Mouse (Mus musculus) embryonic facial prominence, embryonic 11.5 days (tissue): ENCODE measurements around the gene Bdkrb2. TPM values are rescaled to one million over a fixed set of nuclear protein-coding genes. Genes with fewer than 3 reads are reported as not detected.

ENCODE experiments used
- ATAC-seq: fragments of 200-750 bp; cut with Nextera tagmentation; replicated peaks from 2 replicates; pipeline ENCODE4 v1.8.0; 2017; ENCODE audit warnings: low read depth; ENCODE audit not compliant: insufficient number of reproducible peaks, low FRiP score, low TSS enrichment
- DNase-seq: peaks from one replicate; pipeline ENCODE4 v3.0.0-alpha.2; 2015; ENCODE audit warnings: low spot score
- H3K27ac ChIP-seq: fragments of 300-500 bp; sonication (generic); replicated peaks from 2 replicates; pipeline ENCODE4 v1.5.1; 2014; ENCODE audit warnings: mild to moderate bottlenecking, low read depth, low read length, control low read depth
- H3K27me3 ChIP-seq: fragments of 300-500 bp; sonication (generic); 2 replicates; pipeline ENCODE4 v1.6.1; 2014; ENCODE audit warnings: mild to moderate bottlenecking, low read length, moderate library complexity, mixed read lengths; ENCODE audit not compliant: control insufficient read depth, insufficient read depth
- H3K36me3 ChIP-seq: fragments of 300-500 bp; sonication (generic); replicated peaks from 2 replicates; pipeline ENCODE4 v1.6.1; 2014; ENCODE audit warnings: low read depth, mild to moderate bottlenecking, low read length, moderate library complexity, mixed read lengths; ENCODE audit not compliant: control insufficient read depth, insufficient read depth
- H3K4me1 ChIP-seq: fragments of 300-500 bp; sonication (generic); 2 replicates; pipeline ENCODE4 v1.6.1; 2014; ENCODE audit warnings: low read length, mixed read lengths; ENCODE audit not compliant: control insufficient read depth, insufficient read depth
- H3K4me2 ChIP-seq: fragments of 300-500 bp; sonication (generic); 2 replicates; pipeline ENCODE4 v1.6.1; 2014; ENCODE audit warnings: low read depth, mild to moderate bottlenecking, control low read depth, low read length, moderate library complexity
- H3K4me3 ChIP-seq: fragments of 300-500 bp; sonication (generic); 2 replicates; pipeline ENCODE4 v1.5.1; 2014; ENCODE audit warnings: low read depth, low read length, control low read depth
- H3K9ac ChIP-seq: fragments of 300-500 bp; sonication (generic); replicated peaks from 2 replicates; pipeline ENCODE4 v1.6.1; 2014; ENCODE audit warnings: mild to moderate bottlenecking, control low read depth, low read length
- H3K9me3 ChIP-seq: fragments of 300-500 bp; sonication (generic); replicated peaks from 2 replicates; pipeline ENCODE4 v1.6.1; 2016; ENCODE audit warnings: mild to moderate bottlenecking, low read length, inconsistent platforms, mixed read lengths; ENCODE audit not compliant: control insufficient read depth
- WGBS: fragments of 180-500 bp; shearing (Covaris S2); extraction: QIAGEN DNeasy Blood & Tissue Kit; methylation state at CpG from one replicate; pipeline ENCODE4 v1.1.7; 2014; 5-methylcytosine and 5-hydroxymethylcytosine counted together
- polyA plus RNA-seq: library from polyadenylated mRNA; unstranded; fragments of >200 nt; fragmentation: Nextera tagmentation; extraction: Ambion mirVana; gene quantifications from 2 replicates; pipeline ENCODE4 v1.2.1, GENCODE M21; 2014

The Bdkrb2 gene
- polyA plus RNA-seq, 1 experiment from 2014 or later = 0.17 TPM

- WGBS = 82% methylated on average over 2 of the region's 2 CpGs
Observed at GRCm38 (mm10) chr12:105548001-105548400, 15.0 kb upstream of the Bdkrb2 start.

GRCm38 (mm10) chr12:105548881-105549280 is 14.1 kb upstream of the Bdkrb2 start:
- DNase-seq (no peak), ATAC-seq (no peak)
- Histone ChIP-seq H3K4me1 (peaks cover 2% of the 10 kb centered on the region; the same call in 1 of the 2 replicates), H3K27me3 (no peaks in the 10 kb centered on the region), H3K9ac (no peak overlapping the region), H3K27ac (no peak overlapping the region), H3K4me2 (no peak overlapping the region), H3K9me3 (no peaks in the 10 kb centered on the region), H3K4me3 (no peak overlapping the region), H3K36me3 (no peaks in the 10 kb centered on the region)
- WGBS = 81% methylated on average over 6 of the region's 6 CpGs

More at GRCm38 (mm10) chr12:105548001-105548400, 15.0 kb upstream of the Bdkrb2 start:
- DNase-seq = no peak
- no peak for ATAC-seq
- Histone ChIP-seq H3K36me3 (no peaks in the 10 kb centered on the region), H3K4me2 (no peak overlapping the region), H3K9me3 (no peaks in the 10 kb centered on the region), H3K4me1 (peaks cover 2% of the 10 kb centered on the region; the same call in 1 of the 2 replicates), H3K27ac (no peak overlapping the region), H3K4me3 (no peak overlapping the region), H3K9ac (no peak overlapping the region), H3K27me3 (no peaks in the 10 kb centered on the region)

GRCm38 (mm10) chr12:105549835-105550802 is 12.9 kb upstream of the Bdkrb2 start:
- Histone ChIP-seq H3K4me2 (no peak overlapping the region), H3K4me3 (no peak overlapping the region), H3K27ac (no peak overlapping the region), H3K9me3 (no peaks in the 10 kb centered on the region), H3K27me3 (no peaks in the 10 kb centered on the region), H3K36me3 (no peaks in the 10 kb centered on the region), H3K9ac (no peak overlapping the region), H3K4me1 (peaks cover 2% of the 10 kb centered on the region; the same call in 1 of the 2 replicates)
- WGBS = 70% methylated on average over 4 of the region's 4 CpGs
- DNase-seq = no peak
- no peak for ATAC-seq

GRCm38 (mm10) chr12:105551551-105551989 is 11.5 kb upstream of the Bdkrb2 start:
- Histone ChIP-seq H3K9ac (no peak overlapping the region), H3K4me2 (no peak overlapping the region), H3K27me3 (no peaks in the 10 kb centered on the region), H3K27ac (no peak overlapping the region), H3K4me3 (no peak overlapping the region), H3K4me1 (no peaks in the 10 kb centered on the region), H3K36me3 (no peaks in the 10 kb centered on the region), H3K9me3 (no peaks in the 10 kb centered on the region)
- DNase-seq = no peak
- WGBS = 69% methylated on average over 6 of the region's 6 CpGs
- no peak for ATAC-seq

GRCm38 (mm10) chr12:105554151-105554772 is 8.8 kb upstream of the Bdkrb2 start:
- H3K27me3 ChIP-seq = no peaks in the 10 kb centered on the region
- H3K4me1 ChIP-seq = no peaks in the 10 kb centered on the region
- no peaks in the 10 kb centered on the region for H3K36me3 ChIP-seq
- no peak for ATAC-seq
- H3K4me2 ChIP-seq = no peak overlapping the region
- WGBS = 73% methylated on average over 8 of the region's 8 CpGs
- H3K27ac ChIP-seq = no peak overlapping the region
- H3K4me3 ChIP-seq = no peak overlapping the region
- no peak overlapping the region for H3K9ac ChIP-seq
- no peak for DNase-seq
- no peaks in the 10 kb centered on the region for H3K9me3 ChIP-seq

- Histone ChIP-seq H3K9ac (no peak overlapping the region), H3K27me3 (no peaks in the 10 kb centered on the region), H3K36me3 (no peaks in the 10 kb centered on the region), H3K4me2 (no peak overlapping the region), H3K27ac (no peak overlapping the region), H3K4me3 (no peak overlapping the region), H3K4me1 (no peaks in the 10 kb centered on the region), H3K9me3 (no peaks in the 10 kb centered on the region)
- DNase-seq (peak; percentile 39), ATAC-seq (no peak)
- WGBS = 62% methylated on average over 5 of the region's 5 CpGs
Observed at GRCm38 (mm10) chr12:105555172-105555571, 7.9 kb upstream of the Bdkrb2 start.

- Histone ChIP-seq H3K36me3 (no peaks in the 10 kb centered on the region), H3K4me3 (no peak overlapping the region), H3K9ac (no peak overlapping the region), H3K27me3 (no peaks in the 10 kb centered on the region; the same call in 1 of the 2 replicates), H3K4me2 (no peak overlapping the region), H3K9me3 (no peaks in the 10 kb centered on the region), H3K4me1 (no peaks in the 10 kb centered on the region), H3K27ac (no peak overlapping the region)
- DNase-seq = no peak
- 68% methylated on average over 7 of the region's 7 CpGs for WGBS
- no peak for ATAC-seq
Observed at GRCm38 (mm10) chr12:105557250-105557925, 5.6 kb upstream of the Bdkrb2 start.
